Mouse (Mus musculus): Measurements from ENCODE around the gene Bmp7. TPM values are rescaled to one million over a fixed set of nuclear protein-coding genes. Genes with fewer than 3 reads are reported as not detected.

Gene Bmp7
- polyA plus RNA-seq, 1 experiment from 2014 or later: 35.8 TPM

GRCm38 (mm10) chr2:172824906-172825784, 115.0 kb downstream of the Bmp7 start:
- ATAC-seq (replicated peaks; ENCODE audit: low FRiP score, low read depth) (0 out of 2 replicates have a peak, but pooled peaks have one; percentile 37), DNase-seq (ENCODE audit: low spot score) (peak; percentile 88)
- Histone ChIP-seq H3K9me3 (replicated peaks; ENCODE audit: low read length) (no peaks in the 10 kb centered on the region), H3K4me3 (replicated peaks; ENCODE audit: low read depth, low read length) (no peak overlapping the region), H3K9ac (ENCODE audit: low read depth, low read length) (no peak overlapping the region), H3K4me1 (replicated peaks; ENCODE audit: insufficient read depth, low read length) (0 out of 2 replicates have a peak, but pooled peaks cover 5% of the 10 kb centered on the region), H3K36me3 (ENCODE audit: insufficient read depth, low read length) (no peaks in the 10 kb centered on the region), H3K27ac (no peak overlapping the region), H3K4me2 (ENCODE audit: low read length) (peak overlapping the region; percentile 54), H3K27me3 (ENCODE audit: insufficient read depth, low read length) (no peaks in the 10 kb centered on the region)
- TF ChIP-seq CTCF (IDR thresholded peaks at IDR 0.05; ENCODE audit: low read depth): peak; percentile 89
- 13% methylated on average over 43 of the region's 43 CpGs for WGBS

GRCm38 (mm10) chr2:172818631-172819230, 121.4 kb downstream of the Bmp7 start:
- H3K4me2 ChIP-seq (ENCODE audit: low read length): no peak overlapping the region
- no peaks in the 10 kb centered on the region for H3K27me3 ChIP-seq (ENCODE audit: insufficient read depth, low read length)
- H3K36me3 ChIP-seq (ENCODE audit: insufficient read depth, low read length): no peaks in the 10 kb centered on the region
- DNase-seq (ENCODE audit: low spot score) (no peak), ATAC-seq (replicated peaks; ENCODE audit: low FRiP score, low read depth) (no peak)
- WGBS: 92% methylated on average over 8 of the region's 10 CpGs
- no peak overlapping the region for H3K4me3 ChIP-seq (replicated peaks; ENCODE audit: low read depth, low read length)
- H3K9me3 ChIP-seq (replicated peaks; ENCODE audit: low read length): no peaks in the 10 kb centered on the region
- no peak overlapping the region for H3K9ac ChIP-seq (ENCODE audit: low read depth, low read length)
- no peak overlapping the region for H3K27ac ChIP-seq
- TF ChIP-seq CTCF (IDR thresholded peaks at IDR 0.05; ENCODE audit: low read depth): no peak
- no peaks in the 10 kb centered on the region for H3K4me1 ChIP-seq (replicated peaks; ENCODE audit: insufficient read depth, low read length)

Small RNA genes within 50 kb of the gene (microRNA-seq; reads per million reads assigned to microRNA genes)
- gene Gm22773: not detected

Other genes starting within 250 kb of the Bmp7 start
- gene Spo11, start 37.4 kb upstream of the Bmp7 start, polyA plus RNA-seq (2015; fragmentation: Nextera tagmentation; extraction: Ambion mirVana): 0.10 and 0.11 TPM in 2 replicates
- 117 and 124 TPM in 2 replicates for gene Rae1, start 59.8 kb upstream of the Bmp7 start, polyA plus RNA-seq (2015; fragmentation: Nextera tagmentation; extraction: Ambion mirVana)
- 20.9 and 21.2 TPM in 2 replicates for gene Rbm38, start 80.2 kb upstream of the Bmp7 start, polyA plus RNA-seq (2015; fragmentation: Nextera tagmentation; extraction: Ambion mirVana)
- 0.08 TPM in 1 of 2 replicates, not detected in the other for gene Ctcfl, start 179.2 kb upstream of the Bmp7 start, polyA plus RNA-seq (2015; fragmentation: Nextera tagmentation; extraction: Ambion mirVana)
- 47.2 and 67.8 TPM in 2 replicates for gene Pck1, start 212.7 kb upstream of the Bmp7 start, polyA plus RNA-seq (2015; fragmentation: Nextera tagmentation; extraction: Ambion mirVana)